Mouse (Mus musculus) ES-E14 (cell line): ENCODE measurements around the gene Hcls1.

Experiments used
- ZC3H11A ChIP-seq: IDR thresholded peaks from 2 replicates; pipeline ENCODE4 v1.6.1; 2012; ENCODE audit warnings: low read depth, mild to moderate bottlenecking, inconsistent platforms, low read length, borderline replicate concordance
- ZNF384 ChIP-seq: IDR thresholded peaks from 2 replicates; pipeline ENCODE4 v1.6.1; 2012; ENCODE audit warnings: low read depth, low read length, inconsistent platforms

DNA sequence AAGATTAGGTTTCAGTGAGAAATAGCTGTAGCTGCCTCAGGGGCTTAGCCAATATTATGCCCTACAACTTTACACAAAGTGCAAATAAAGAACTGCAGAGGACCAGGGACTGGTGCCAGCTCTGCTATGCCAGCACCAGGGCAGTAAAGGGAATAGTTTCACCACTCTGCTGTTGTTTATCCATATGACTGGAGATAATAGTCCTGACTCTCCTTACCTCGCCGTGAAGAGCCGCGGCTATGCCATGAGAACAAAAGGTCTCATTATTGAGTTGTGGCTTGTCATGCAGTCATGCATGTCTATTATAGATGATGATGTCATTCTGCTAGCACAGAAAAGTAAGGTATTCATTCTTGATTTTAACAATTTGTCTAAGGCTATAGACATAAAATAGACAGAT is 7.1 kb downstream of the Hcls1 start:
- TF ChIP-seq ZC3H11A (no peak), ZNF384 (no peak)
